Mouse (Mus musculus) liver, postnatal 0 days (tissue): ENCODE measurements at regions not wholly inside any gene's neighbourhood (a gene's known extent, or its start where the extent isn't known, plus 50 kb on each side); places are given as distances from the start of the nearest gene placed in this dataset.

Experiments
- CTCF ChIP-seq: sonication (generic); IDR thresholded peaks from 2 replicates; pipeline ENCODE4 v1.5.1; 2016; ENCODE audit warnings: antibody characterized with exemption, low read depth
- EP300 ChIP-seq: IDR thresholded peaks from 2 replicates; pipeline ENCODE4 v1.6.1; 2016; ENCODE audit warnings: antibody characterized with exemption, low read depth, mild to moderate bottlenecking

GRCm38 (mm10) chr4:56492537-56493221, 247.2 kb upstream of the Gm26657 start:
- TF ChIP-seq EP300 = no peak
- TF ChIP-seq CTCF = peak; percentile 65
